Mouse (Mus musculus): ENCODE data around the gene Gtf2h5.

The Gtf2h5 gene

DNA sequence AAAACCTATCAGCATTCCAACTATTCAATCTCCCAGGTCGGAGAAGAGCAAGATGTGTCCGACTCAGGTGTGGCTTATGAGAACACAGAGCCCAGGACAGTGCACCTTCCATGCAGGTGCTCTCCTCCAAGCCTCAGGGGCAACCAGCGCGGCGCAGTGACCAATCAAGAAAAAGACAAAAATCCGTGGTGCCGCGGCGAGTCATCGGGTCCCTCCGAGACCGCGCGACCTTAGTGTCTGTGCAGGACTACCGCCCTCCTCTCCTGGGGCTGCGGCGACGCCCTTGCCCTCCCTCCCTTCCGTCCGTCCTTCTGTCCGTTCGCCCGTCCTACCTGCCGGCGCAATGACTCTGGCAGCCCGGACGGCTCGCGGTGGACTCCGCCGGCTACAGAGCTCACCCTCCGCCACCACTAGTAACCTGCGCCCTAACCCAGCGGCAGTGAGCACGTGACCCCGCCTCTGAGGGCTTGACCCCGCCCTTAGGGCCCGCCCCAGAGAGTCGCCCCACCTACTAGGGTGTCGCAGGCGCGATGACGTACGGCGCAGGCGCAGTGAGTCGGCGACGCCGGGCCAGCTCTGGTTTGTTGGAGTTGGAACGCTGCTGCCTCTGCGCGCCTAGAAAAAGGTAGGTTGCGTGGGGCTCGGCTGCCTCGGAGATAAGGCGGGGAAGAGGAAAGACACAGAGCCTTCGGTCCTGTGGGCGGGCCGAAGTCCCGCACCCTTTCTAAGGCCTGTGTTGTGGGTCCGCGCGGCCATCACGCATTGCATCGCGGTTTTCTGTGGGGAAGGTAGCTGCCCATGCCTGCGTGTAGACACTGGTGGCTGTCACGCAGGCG lies at the start of gene Gtf2h5, which contains the start of gene Serac1:
Gene Gtf2h5 (plus strand): TSS at position 500 of the 836 bp plus-strand sequence.
Gene Serac1 (minus strand): TSS at position 455 of the 836 bp plus-strand sequence.
- peak; percentile 99 for DNase-seq

DNA sequence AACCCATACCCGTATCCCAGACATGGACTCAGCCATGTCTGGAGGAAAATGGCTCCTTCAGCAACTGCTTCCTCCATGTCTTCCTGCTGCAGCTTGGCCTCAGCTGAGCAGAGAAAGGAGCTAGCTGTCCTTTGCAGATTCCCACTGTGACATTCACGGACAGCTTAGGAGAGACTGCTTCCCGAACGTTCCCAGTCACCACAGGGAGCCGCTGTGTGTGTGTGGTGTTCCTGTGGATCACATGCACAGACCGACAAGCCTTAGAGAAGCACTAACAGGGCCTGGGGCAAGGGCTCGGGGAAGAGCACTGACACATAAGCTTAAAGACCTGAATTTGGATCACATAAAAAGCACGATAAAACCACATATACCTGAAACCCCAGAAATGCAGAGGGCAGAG lies 43.9 kb upstream of the Gtf2h5 start:
- no peak for DNase-seq

DNA sequence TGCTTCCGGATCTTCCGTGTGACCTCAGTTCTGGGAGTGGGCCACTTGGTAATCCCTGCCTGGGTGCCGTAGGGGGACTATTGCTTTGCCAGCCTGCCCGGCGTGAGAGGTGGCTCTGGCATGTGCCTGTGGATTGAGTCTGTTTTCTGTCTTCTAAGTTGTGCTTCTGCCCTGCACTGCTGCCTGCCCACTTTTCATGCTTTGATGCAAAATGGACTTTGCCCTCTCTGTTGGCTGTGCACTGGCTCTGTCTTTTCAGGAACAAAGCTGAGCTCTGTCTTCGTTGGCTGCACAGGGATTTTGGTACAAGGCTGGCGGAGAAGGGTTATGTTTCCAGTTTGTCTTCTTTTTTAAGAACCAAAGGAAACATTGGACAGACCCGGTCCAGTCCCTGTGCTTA lies 43.1 kb upstream of the Gtf2h5 start:
- no peak for DNase-seq

DNA sequence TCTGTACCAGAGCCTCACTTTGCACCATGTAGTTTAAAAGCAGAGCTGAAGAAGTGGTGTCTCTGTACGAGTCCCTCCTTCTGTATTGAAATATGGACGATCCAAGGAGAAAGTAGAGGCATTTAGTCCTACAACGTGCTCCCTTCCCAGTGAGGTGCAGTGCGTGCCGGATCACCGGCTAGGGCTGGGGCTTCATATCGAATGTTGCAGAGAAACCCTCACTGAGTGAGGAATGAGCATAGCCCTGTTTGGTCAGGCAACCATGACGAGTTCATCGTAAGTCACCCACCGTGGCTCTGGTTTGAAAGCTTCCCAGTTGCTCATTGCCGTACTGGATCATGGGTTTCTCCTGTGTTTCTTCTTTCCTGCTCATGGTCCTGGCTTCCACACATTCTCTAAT lies 42.7 kb upstream of the Gtf2h5 start:
- no peak for DNase-seq

DNA sequence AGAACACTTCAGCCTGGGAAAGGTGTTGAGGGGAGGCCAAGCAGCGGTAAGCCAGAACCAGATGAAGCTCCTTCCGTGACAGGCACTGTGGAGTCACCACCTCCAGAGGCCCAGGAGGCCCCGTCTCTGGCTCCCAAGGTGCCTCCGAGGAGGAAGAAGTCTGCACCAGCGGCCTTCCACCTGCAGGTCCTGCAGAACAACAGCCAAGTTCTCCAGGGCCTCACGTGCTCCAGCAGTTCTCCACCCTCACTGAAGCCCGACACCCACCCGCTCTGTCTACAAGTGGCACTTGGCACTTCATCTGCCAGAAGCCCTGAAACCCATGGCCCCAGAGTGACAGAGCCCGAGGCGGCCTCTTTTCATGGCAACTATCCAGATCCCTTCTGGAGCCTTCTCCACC lies 42.1 kb upstream of the Gtf2h5 start:
- no peak for DNase-seq

DNA sequence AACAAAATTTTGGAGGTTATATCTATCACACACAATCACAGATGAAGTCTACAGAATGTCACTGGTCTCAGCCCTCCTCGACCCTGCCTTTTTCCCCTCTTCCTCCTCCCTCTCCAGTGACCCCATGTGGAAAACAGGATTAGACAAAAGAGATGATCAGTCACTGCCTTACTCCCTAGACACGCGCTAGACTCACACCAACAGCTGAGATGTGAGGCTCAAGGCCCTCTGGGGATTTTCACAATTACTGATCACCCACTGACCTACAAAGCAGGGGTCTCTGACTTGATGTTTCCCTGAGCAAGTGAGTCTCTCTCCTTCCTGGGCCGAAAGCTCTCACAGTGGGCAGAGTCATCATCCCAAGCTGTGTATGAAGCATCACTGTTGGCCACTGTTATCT lies 26.8 kb upstream of the Gtf2h5 start:
- DNase-seq: no peak

DNA sequence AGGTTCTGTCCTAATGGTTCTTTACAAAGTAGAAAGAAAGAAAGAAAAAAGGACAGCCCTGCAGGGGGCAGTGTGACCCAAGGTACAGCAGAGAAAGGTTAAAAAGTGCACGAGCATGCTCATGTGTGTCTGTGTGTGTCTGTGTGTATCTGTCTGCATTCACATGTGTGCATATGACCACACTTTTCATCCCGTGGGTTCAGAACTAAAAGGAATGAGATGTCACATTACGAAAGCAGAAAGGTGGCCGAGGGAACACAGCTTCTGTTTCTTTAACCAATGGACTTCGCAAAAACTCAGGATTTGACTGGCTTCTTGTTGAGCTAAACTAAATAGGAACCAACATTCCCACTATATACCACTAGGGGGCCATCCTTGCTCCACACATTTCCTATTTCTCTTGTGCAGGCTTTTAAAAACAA lies 24.6 kb upstream of the Gtf2h5 start:
- DNase-seq: no peak

DNA sequence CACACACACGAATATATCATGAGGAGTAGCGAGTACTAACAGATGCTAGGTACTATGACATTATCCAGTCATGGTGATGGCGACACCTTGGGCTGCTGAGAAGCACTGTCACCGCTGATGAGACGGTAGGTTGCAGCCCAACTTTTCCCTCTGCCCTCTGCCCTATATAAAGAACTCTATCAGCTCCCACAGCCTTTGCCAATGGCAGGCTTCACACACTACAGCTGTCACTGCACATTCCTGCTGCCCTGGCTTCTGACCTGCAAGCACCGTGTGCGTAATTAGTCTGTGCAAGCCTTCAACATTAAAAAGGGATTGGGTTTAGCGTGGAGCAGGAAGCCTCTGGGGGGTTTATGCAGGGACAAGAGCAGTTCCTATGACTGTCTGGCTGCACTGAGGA lies 16.8 kb upstream of the Gtf2h5 start:
- no peak for DNase-seq

DNA sequence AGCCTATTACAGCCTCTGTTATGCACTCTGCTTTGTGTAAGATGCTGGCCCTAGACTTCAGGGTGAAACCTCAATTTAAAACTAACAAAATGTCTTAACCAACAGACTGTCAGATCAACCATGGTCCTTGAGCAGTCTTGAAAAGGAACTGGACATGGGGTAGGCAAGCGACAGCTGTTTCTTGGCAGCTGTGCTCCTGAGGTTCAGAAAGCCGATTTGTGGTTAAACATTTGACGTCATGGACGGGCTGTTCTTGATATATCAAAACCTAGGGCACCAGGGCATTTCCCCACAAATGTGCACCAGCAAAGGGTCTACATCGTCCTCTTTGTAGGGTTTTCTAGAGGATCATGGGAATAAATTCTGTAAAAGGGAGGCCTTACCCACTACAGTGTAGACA lies 16.1 kb upstream of the Gtf2h5 start:
- no peak for DNase-seq

DNA sequence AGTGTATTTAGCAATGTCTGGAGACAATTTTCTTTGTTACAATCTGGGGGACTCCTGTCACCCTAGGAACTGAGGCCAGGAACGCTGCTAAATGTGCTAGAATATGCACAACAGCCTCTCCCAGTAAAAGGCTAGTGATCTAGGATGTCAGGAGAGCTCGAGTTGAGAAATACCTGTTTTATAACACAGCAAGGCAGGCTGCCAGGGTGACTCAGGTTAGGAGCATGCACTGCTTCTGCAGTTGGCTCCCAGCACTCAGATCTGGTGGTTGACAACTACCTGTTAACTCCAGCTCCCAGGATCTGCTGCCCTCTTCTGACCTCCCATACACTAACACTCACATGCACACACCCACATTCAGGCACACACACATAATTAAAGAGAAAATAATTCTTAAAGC lies 13.6 kb upstream of the Gtf2h5 start:
- no peak for DNase-seq

DNA sequence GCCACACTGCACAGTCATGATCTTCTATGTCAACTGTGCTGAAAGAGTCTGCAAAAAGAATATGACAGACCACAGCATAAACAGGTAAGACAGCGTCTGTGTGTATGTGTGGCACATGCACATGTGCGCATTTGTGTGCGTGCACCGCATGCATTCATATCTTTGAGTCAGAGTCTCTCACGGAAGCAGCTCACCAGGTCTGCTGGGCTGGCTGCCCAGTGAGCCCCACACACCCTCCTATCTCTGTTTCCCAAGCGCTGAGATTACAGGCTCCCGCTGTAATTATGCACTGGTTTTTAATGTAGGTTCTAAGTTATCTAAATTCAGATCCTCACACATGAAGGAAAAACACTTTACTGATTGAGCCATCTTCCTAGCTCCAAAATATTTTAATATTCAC lies 12.0 kb upstream of the Gtf2h5 start:
- DNase-seq: no peak

DNA sequence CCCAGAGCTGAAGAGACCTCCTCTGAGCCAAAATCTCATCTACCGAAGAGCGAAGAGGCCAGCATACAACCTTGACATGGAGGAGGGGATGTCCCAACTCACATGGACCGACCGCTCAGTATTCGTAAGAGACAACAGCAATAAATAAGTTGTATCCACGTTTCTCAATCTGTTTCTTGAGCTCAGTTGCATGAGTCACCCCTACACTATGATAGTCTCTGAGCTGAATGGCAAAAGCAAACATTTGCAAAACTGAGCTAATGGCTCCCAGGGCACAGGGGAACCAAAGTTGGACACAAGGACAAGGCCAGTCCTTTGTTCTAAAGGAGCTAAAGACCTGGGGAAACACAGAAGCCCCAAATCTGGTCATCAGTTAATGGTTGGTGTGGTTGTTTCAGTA lies 9.7 kb upstream of the Gtf2h5 start:
- DNase-seq: no peak

DNA sequence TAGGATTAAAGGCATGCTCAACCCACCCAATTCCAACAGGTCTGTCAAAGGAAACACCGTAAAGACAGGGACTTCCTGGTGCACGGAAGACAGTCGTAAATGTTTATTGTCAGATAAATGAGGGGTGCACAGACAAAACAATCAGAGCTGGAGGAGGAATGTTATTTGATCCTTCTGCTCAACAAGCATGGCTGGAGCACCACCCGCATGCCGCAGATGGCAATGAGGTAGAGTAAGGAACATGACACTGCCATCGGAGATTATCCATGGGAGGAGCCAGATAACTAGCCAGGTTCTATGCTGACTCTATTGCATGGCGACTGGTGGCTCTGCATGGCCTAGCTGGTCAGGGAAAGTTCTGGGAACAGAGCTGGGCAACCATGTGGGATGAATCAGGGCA lies 6.2 kb upstream of the Gtf2h5 start:
- no peak for DNase-seq

DNA sequence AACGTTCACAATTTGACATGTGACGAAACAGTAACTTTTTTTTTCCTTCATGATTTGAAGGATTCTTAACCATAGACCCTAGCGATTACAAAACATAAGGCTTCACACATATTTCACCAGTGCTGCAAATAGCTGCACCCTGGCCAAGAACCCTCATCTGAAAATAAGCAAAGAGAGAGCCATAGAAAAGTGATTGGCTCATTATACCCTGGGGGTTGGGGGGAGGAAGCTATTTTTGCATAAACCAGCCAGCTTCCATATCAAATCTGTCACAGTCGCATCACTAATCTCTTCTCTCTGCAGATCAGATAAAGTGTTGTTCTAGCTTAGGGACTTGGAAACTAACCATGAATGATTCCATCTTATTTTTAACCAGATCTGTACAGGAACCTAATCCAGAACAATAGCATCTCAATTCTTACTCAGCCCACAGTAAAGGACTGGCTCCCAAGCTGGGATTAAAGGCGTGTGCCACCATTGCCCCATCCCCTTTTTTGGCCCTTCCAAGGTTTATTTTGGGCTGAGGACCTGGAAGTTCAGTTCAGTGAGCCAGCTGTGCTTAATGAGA lies 3.8 kb downstream of the Gtf2h5 start:
- no peak for DNase-seq

DNA sequence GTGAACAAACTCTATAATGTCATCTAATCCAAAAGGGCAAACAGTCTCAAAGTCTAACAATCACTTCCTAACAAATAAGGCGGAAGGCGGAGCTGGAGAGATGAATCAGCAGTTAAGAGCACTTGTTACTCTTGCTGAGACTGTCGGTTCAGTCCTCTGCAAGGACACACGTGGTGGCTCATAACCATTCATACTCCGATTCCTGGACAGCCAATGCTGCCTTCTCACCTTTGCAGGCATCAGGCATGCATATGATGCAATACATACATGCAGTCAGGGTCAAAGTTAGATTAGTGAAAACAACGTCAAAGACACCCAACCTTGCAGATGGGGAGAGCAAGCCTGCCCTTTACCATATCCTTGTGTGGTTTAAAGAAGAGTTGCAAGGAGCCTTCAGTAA lies 12.0 kb downstream of the Gtf2h5 start:
- no peak for DNase-seq

DNA sequence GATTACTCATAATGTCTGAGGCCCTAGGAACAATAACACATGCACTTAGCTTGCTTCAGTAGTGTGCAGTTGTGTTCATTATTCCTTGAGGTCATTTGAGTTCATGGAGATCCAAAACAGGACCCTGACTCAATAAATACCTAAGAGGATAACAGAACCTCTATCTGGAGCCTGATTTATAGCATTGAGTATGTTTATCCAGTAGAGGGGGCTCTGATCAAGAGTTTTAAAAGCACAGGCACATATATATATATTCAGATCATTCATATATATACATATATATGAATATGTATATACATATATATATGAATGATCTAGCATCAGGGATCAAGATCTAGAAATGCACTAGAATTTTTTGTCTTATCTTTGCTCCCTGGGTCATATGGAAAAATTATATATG lies 16.0 kb downstream of the Gtf2h5 start:
- DNase-seq: no peak

DNA sequence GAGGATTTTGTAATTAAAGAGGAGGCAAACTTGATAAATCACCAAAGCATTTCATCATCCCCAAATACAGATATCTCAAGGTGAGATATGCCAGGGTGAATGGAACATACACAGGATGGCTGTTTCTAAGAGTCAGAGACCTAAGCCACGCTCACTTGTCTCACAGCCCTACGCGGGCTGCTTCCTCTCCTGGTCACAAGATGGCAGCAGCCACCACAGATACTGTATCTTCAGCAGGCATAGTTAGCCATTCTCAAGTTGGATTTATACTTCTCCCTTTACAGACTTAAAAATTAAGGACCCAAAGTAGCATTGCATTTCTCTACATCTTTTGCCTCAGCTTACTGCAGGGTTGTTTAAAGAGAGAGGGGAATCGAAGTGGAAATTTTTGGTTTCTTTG lies 18.3 kb downstream of the Gtf2h5 start:
- peak; percentile 37 for DNase-seq

DNA sequence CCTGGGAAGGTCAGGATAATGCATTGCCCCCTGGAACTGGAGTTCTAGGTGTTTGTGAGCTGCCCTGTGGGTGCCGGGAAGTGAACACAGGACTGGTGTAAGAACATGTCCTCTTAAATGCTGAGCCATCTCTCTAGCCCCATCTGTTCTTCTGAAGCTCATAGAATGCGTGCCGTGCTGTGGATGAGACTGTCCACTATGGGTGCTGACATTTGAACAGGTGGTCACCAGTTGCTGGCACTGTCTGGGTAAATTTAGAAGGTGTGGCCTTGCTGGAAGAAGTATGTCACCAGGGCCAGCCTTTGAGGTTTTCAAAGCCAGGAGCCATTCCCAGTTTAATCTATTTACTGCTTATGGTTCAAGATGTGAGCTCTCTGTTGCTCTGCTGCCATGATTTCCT lies 22.7 kb downstream of the Gtf2h5 start:
- DNase-seq: no peak

DNA sequence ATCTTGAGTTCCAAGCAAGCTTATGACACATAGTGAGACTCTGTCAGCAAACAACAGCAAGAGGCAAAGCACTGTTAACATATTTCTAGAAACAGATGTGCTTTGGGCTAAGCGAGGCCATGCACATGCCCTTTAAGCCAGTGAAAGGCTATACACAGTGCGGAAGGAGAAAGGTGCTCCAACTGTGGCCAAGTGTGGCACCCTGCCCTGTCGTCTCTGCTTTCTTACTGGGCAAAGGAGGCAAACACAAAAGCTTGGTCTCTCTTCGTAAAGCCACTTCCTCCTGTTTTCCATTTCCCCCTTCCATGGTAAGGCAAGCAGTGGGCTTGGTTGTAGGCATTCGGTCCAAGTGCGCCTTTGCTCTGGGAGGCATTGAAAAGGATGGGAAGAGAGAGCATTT lies 24.0 kb downstream of the Gtf2h5 start:
- DNase-seq: no peak

DNA sequence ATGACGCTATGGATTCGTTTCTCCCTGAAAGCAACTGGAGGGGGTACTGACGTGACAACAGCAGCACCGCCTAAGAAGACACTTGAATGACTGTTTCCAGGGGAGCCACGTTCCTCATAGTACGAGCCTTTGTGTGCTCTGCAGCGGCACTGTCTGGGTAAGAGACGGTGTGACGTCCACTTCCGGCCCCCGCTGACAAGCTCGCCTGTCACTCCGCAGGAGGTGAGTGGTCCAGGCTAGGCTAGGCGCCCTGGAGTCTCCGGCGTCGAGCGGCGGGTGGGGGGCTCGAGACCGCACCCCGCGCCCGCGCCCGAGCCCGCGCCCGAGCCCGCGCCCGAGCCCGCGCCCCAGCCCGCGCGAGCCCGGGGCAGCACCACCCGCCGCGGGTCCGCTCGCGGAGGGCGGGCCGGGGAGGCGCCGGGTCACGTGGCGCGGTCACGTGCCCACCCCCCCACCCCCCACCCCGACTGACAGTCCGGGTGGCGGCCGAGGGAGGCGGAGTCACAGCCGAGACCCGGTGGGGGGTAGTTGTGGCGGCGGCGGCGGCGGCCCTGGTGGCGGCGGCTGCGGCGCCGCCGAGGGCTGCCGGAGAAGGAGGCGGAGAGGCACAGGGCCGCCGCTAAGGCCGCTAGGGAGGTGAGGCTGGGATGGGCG lies 26.9 kb downstream of the Gtf2h5 start, which contains the start of gene Tulp4:
Gene Tulp4 (plus strand): TSS at position 77 of the 654 bp plus-strand sequence.
- DNase-seq: peak; percentile 87

DNA sequence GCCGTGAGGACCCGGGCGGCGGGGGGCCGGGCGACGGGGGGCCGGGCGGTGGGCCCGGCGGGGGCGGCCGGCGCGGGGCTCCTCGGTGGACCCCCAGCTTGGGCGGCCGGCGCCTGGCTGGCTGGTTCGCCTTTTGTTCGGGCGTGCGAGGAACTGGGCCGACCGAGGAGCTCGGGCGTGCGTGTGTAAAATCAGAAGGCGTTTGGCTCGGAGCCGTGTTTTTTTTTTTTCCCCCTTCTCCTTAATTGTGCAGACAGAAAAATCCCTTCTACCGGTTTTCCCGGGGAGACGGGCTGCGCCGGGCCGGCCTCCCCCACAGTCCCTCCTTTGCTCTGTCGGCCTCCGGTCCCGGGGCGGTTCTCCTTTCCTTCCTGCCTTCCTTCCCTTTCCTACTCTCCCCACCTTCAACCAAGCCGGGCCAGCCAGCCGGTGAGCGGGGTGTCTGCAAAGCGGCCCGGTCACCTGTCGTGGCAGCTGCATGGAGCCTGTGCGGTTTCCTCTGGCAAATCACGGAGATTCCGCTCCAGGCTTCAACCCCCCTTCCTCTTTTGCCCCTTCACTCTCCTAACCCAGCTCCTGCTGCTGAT lies 27.5 kb downstream of the Gtf2h5 start:
- DNase-seq: peak; percentile 59

DNA sequence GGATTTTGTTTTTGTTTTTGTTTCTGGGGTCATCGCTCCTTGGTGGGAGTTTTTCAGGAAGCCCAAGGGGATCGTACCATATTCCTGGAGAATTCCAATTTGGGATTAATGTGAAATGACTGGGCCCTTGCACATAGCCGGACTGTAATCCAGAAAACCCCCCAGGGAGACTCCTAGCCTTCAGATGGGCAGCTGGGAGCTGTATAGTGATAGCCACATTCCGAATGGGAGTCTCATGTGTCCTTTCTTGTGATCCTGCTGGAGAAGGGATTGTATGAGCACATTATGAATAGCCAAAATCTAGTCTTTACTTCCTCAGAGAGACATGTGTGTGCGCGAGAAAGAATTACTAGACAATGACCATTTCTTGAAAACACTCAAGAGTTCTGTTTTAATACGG lies 28.6 kb downstream of the Gtf2h5 start:
- no peak for DNase-seq

DNA sequence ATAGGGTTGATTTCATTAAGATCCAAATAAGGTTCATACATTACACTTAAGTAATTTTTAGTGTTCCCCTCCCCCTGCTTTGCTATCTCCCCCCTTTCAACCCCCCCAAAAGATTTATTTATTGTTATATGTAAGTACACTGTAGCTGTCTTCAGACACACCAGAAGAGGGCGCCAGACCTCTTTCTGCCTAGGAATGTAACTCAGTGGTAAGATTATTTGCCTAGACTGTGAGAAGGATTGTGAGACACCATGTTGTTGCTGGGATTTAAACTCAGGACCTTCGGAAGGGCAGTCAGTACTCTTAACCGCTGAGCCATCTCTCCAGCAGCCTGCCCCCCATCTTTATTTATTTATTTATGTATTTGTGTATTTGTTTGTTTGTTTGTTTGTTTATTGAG lies 31.4 kb downstream of the Gtf2h5 start:
- no peak for DNase-seq

DNA sequence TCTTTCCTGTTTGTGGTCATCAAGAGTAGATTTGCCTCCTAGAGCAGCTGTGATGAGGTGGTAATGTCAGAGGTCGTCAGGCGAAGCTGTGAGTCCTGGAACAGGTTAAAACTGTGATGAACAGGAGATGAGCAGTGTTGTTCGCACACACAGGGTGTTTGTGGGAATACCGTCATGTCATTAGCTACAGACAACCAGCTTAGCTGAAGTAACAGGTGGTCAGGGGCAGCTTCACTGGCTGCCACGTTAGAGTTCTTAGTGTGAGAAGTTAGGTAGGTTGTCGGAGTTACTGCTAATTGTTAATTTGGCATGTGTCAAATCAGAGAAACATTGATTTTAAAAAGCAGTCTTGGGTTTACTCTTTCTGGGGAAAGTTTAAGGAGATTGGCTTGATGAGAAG lies 34.1 kb downstream of the Gtf2h5 start:
- no peak for DNase-seq

All from right cerebral cortex, postnatal 25 days (tissue).